Mouse (Mus musculus) kidney, postnatal 0 days (tissue): ENCODE data around the gene Os9. TPM values are rescaled to one million over a fixed set of nuclear protein-coding genes. Genes with fewer than 3 reads are reported as not detected.
A peak's percentile ranks its signal among the peaks of the same experiment; 100 is the strongest.
"Not testable (repeated sequence)": the region's sequence is repeated elsewhere in the genome, so short reads cannot be mapped to it uniquely, and the experiment has no call there.

Source experiments
- ATAC-seq: fragments of 200-750 bp; cut with Nextera tagmentation; replicated peaks from 2 replicates; pipeline ENCODE4 v1.8.0; 2017; ENCODE audit warnings: low read depth, moderate number of reproducible peaks, moderate TSS enrichment, moderate library complexity; ENCODE audit not compliant: low FRiP score
- DNase-seq: peaks from one replicate; pipeline ENCODE4 v3.0.0-alpha.2; 2016; ENCODE audit warnings: low spot score
- H3K27ac ChIP-seq: fragments of 300-500 bp; sonication (generic); 2 replicates; pipeline ENCODE4 v1.5.1; 2014; ENCODE audit warnings: mild to moderate bottlenecking
- H3K27me3 ChIP-seq: fragments of 300-500 bp; sonication (generic); 2 replicates; pipeline ENCODE4 v1.6.1; 2014; ENCODE audit warnings: low read length, mixed read lengths; ENCODE audit not compliant: insufficient read depth
- H3K36me3 ChIP-seq: fragments of 300-500 bp; sonication (generic); 2 replicates; pipeline ENCODE4 v1.6.1; 2014; ENCODE audit warnings: low read length, mixed read lengths; ENCODE audit not compliant: insufficient read depth
- H3K4me1 ChIP-seq: fragments of 300-500 bp; sonication (generic); replicated peaks from 2 replicates; pipeline ENCODE4 v1.6.1; 2014; ENCODE audit warnings: antibody characterized with exemption, low read length, mixed read lengths; ENCODE audit not compliant: insufficient read depth
- H3K4me2 ChIP-seq: fragments of 300-500 bp; sonication (generic); 2 replicates; pipeline ENCODE4 v1.6.1; 2014; ENCODE audit warnings: mild to moderate bottlenecking, low read length, moderate library complexity, mixed read lengths
- H3K4me3 ChIP-seq: fragments of 300-500 bp; sonication (generic); replicated peaks from 2 replicates; pipeline ENCODE4 v1.5.1; 2014; ENCODE audit warnings: low read depth, low read length
- H3K9ac ChIP-seq: fragments of 300-500 bp; sonication (generic); 2 replicates; pipeline ENCODE4 v1.6.1; 2014; ENCODE audit warnings: low read depth, low read length
- H3K9me3 ChIP-seq: fragments of 300-500 bp; sonication (generic); replicated peaks from 2 replicates; pipeline ENCODE4 v1.6.1; 2016; ENCODE audit warnings: low read length, inconsistent platforms, mixed read lengths
- CTCF ChIP-seq: IDR thresholded peaks from 2 replicates; pipeline ENCODE4 v1.5.1; 2016; ENCODE audit warnings: antibody characterized with exemption, low read depth, mild to moderate bottlenecking, moderate library complexity
- WGBS: fragments of 180-500 bp; shearing (Covaris S2); extraction: QIAGEN DNeasy Blood & Tissue Kit; methylation state at CpG from one replicate; pipeline ENCODE4 v1.1.7; 2014; 5-methylcytosine and 5-hydroxymethylcytosine counted together
- polyA plus RNA-seq: library from polyadenylated mRNA; unstranded; fragments of >200 nt; fragmentation: Nextera tagmentation; extraction: Ambion mirVana; gene quantifications from 2 replicates; pipeline ENCODE4 v1.2.1, GENCODE M21; 2015

Os9 gene
- polyA plus RNA-seq, 1 experiment from 2014 or later: 107 TPM

GRCm38 (mm10) chr10:127063913-127064870 lies 56.7 kb downstream of the Os9 start:
- H3K4me3 ChIP-seq: peak overlapping the region; percentile 82
- peak overlapping the region; percentile 88 for H3K4me2 ChIP-seq
- peaks cover 35% of the 10 kb centered on the region for H3K36me3 ChIP-seq
- WGBS: 9% methylated on average over 37 of the region's 37 CpGs
- H3K9me3 ChIP-seq: no peaks in the 10 kb centered on the region
- H3K27me3 ChIP-seq: no peaks in the 10 kb centered on the region
- peaks cover 14% of the 10 kb centered on the region for H3K4me1 ChIP-seq
- H3K27ac ChIP-seq: peak overlapping the region; percentile 86
- TF ChIP-seq CTCF: no peak
- DNase-seq: no peak
- H3K9ac ChIP-seq: peak overlapping the region; percentile 92
- ATAC-seq: no peak

GRCm38 (mm10) chr10:127063239-127063872 lies 57.6 kb downstream of the Os9 start, which contains the start of gene Cdk4:
Gene Cdk4, plus strand, starts transcription at chr10:127063534.
- Histone ChIP-seq H3K9me3 (no peaks in the 10 kb centered on the region), H3K27ac (peak within 1 kb of the TSS; percentile 86), H3K9ac (peak within 1 kb of the TSS; percentile 92), H3K4me2 (peak within 1 kb of the TSS; percentile 88), H3K4me3 (peak within 1 kb of the TSS; percentile 82), H3K36me3 (peaks cover 33% of the 10 kb centered on the region), H3K4me1 (peaks cover 7% of the 10 kb centered on the region), H3K27me3 (no peaks in the 10 kb centered on the region)
- DNase-seq: peak; percentile 99
- 1% methylated on average over 46 of the region's 46 CpGs for WGBS
- ATAC-seq: peak; percentile 92
- TF ChIP-seq CTCF: 0 out of 2 replicates have a peak, but pooled peaks have one; percentile 7

- no peak overlapping the region for H3K4me3 ChIP-seq
- no peak overlapping the region for H3K4me2 ChIP-seq
- TF ChIP-seq CTCF: no peak
- DNase-seq: no peak
- no peaks in the 10 kb centered on the region for H3K9me3 ChIP-seq
- H3K27ac ChIP-seq: no peak overlapping the region
- peaks cover 7% of the 10 kb centered on the region for H3K4me1 ChIP-seq
- ATAC-seq: no peak
- WGBS: 70% methylated on average over 5 of the region's 5 CpGs
- no peaks in the 10 kb centered on the region for H3K27me3 ChIP-seq
- no peak overlapping the region for H3K9ac ChIP-seq
- H3K36me3 ChIP-seq: peaks cover 27% of the 10 kb centered on the region
These were observed 58.4 kb downstream of the Os9 start for GRCm38 (mm10) chr10:127062503-127062902.

GRCm38 (mm10) chr10:127062101-127062500 lies 58.8 kb downstream of the Os9 start:
- not testable (repeated sequence) for H3K9ac ChIP-seq, H3K27me3 ChIP-seq, H3K4me3 ChIP-seq, ATAC-seq, H3K4me2 ChIP-seq, H3K4me1 ChIP-seq, H3K27ac ChIP-seq, DNase-seq, H3K9me3 ChIP-seq
- peaks cover 28% of the 10 kb centered on the region for H3K36me3 ChIP-seq
- 88% methylated on average over 4 of the region's 4 CpGs for WGBS

GRCm38 (mm10) chr10:127061513-127061912 lies 59.4 kb downstream of the Os9 start:
- no peak for TF ChIP-seq CTCF
- Histone ChIP-seq H3K9ac (no peak overlapping the region), H3K36me3 (peaks cover 24% of the 10 kb centered on the region), H3K4me3 (no peak overlapping the region), H3K4me1 (peaks cover 7% of the 10 kb centered on the region), H3K4me2 (no peak overlapping the region), H3K27ac (no peak overlapping the region), H3K27me3 (no peaks in the 10 kb centered on the region), H3K9me3 (no peaks in the 10 kb centered on the region)
- ATAC-seq (no peak), DNase-seq (no peak)
- 77% methylated on average over 2 of the region's 2 CpGs for WGBS

GRCm38 (mm10) chr10:127061085-127061484 lies 59.8 kb downstream of the Os9 start:
- no peak for ATAC-seq
- 46% methylated on average over 5 of the region's 5 CpGs for WGBS
- TF ChIP-seq CTCF: no peak

More at GRCm38 (mm10) chr10:127061085-127061484, 59.8 kb downstream of the Os9 start:
- no peak overlapping the region for H3K9ac ChIP-seq
- H3K27me3 ChIP-seq: no peaks in the 10 kb centered on the region
- H3K4me3 ChIP-seq: no peak overlapping the region
- H3K9me3 ChIP-seq: no peaks in the 10 kb centered on the region
- peaks cover 7% of the 10 kb centered on the region for H3K4me1 ChIP-seq
- H3K4me2 ChIP-seq: no peak overlapping the region
- H3K27ac ChIP-seq: no peak overlapping the region
- no peak for DNase-seq
- peaks cover 25% of the 10 kb centered on the region for H3K36me3 ChIP-seq
